Mouse (Mus musculus) hindbrain, embryonic 12.5 days (tissue): ENCODE data around the gene Acox1. TPM values are rescaled to one million over a fixed set of nuclear protein-coding genes. Genes with fewer than 3 reads are reported as not detected.

Experiments used
- ATAC-seq: fragments of 200-750 bp; cut with Nextera tagmentation; 2 replicates; pipeline ENCODE4 v1.8.0; 2017; ENCODE audit warnings: moderate TSS enrichment; ENCODE audit not compliant: low FRiP score
- H3K27ac ChIP-seq: fragments of 300-500 bp; sonication (generic); 2 replicates; pipeline ENCODE4 v1.5.1; 2016; ENCODE audit warnings: mild to moderate bottlenecking
- H3K27me3 ChIP-seq: fragments of 300-500 bp; sonication (generic); 2 replicates; pipeline ENCODE4 v1.6.1; 2016; ENCODE audit warnings: mild to moderate bottlenecking
- H3K36me3 ChIP-seq: fragments of 300-500 bp; sonication (generic); 2 replicates; pipeline ENCODE4 v1.6.1; 2016; ENCODE audit warnings: mild to moderate bottlenecking
- H3K4me1 ChIP-seq: fragments of 300-500 bp; sonication (generic); 2 replicates; pipeline ENCODE4 v1.6.1; 2016
- H3K4me2 ChIP-seq: fragments of 300-500 bp; sonication (generic); replicated peaks from 2 replicates; pipeline ENCODE4 v1.6.1; 2016; ENCODE audit warnings: mild to moderate bottlenecking
- H3K4me3 ChIP-seq: fragments of 300-500 bp; sonication (generic); 2 replicates; pipeline ENCODE4 v1.5.1; 2016; ENCODE audit warnings: mild to moderate bottlenecking
- H3K9ac ChIP-seq: fragments of 300-500 bp; sonication (generic); 2 replicates; pipeline ENCODE4 v1.6.1; 2016; ENCODE audit warnings: mild to moderate bottlenecking, moderate library complexity
- H3K9me3 ChIP-seq: fragments of 300-500 bp; sonication (generic); replicated peaks from 2 replicates; pipeline ENCODE4 v1.6.1; 2016; ENCODE audit warnings: mild to moderate bottlenecking
- WGBS: fragments of 180-500 bp; shearing (Covaris S2); methylation state at CpG from one replicate; pipeline ENCODE4 v1.1.7; 2016; 5-methylcytosine and 5-hydroxymethylcytosine counted together
- polyA plus RNA-seq: library from polyadenylated mRNA; unstranded; fragments of >200 nt; fragmentation: Nextera tagmentation; extraction: Ambion mirVana; gene quantifications from 2 replicates; pipeline ENCODE4 v1.2.1, GENCODE M21; 2016

The Acox1 gene
- polyA plus RNA-seq, 1 experiment from 2014 or later, result 43.8 TPM

DNA sequence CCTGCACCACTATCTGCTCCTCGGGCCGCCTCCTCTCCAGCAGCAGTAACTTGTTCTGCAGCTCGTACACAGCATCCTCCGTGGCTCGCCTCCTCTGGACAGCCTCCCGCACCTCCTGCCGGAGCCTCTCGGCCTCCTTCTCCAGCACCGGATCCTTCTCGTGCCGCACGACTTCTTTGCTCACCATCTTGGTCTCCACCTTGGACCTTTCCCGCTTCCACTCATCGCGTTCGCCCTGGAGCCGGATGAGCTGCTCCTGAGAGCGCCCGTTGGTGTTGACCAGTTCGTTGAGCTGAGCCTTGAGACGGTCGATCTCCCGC is 23.9 kb upstream of the Acox1 start:
- 0 out of 2 replicates have a peak, but pooled peaks cover 3% of the 10 kb centered on the region for H3K9me3 ChIP-seq
- peak overlapping the region; percentile 49 for H3K4me2 ChIP-seq
- H3K9ac ChIP-seq, result 0 out of 2 replicates have a peak overlapping the region, but pooled peaks have one; percentile 46
- peak overlapping the region; percentile 25 for H3K4me3 ChIP-seq
- no peaks in the 10 kb centered on the region for H3K36me3 ChIP-seq
- ATAC-seq, result no peak
- peaks cover 19% of the 10 kb centered on the region for H3K4me1 ChIP-seq
- no peak overlapping the region for H3K27ac ChIP-seq
- H3K27me3 ChIP-seq, result peaks cover 61% of the 10 kb centered on the region
- WGBS, result 17% methylated on average over 23 of the region's 23 CpGs

DNA sequence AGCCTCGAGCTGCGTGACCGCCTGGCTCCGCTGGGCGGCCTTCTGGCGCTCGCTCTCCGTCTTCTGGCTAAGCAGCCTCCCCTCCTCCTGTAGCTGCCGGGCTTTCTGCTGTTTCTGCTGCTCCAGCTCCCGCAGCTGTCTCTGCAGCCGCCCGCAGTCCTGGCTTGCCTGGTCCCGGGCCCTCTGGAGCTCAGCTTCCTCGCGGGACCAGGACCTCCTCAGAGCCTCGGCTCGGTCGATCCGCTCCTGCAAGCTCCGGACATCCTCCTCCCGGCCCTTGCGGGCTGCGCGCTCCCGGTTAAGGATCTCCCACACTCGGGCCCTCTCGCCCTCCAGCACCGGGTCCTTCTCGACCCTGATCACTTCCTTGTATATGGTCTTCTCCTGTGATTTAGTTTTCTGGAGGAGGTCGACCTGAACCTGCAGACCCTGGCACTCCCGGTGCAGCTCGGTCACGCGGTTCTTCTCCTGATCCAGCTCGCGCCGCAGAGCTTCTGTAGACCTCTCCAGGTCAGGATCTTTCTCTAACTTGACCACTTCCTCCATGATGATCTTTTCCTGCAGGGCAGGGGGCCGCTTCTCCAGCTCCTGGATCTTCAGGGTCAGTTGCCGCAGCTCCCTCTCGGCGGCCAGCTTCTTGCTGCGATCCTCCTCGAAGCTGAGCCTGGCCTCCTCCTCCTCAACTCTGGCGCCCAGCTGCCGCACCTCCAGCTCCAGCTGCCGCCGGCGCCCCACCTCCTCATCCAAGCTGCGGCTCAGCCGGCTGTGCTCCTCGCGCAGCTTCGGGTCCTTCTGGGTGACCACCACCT is 23.3 kb upstream of the Acox1 start:
- H3K27me3 ChIP-seq, result peaks cover 58% of the 10 kb centered on the region
- WGBS, result 14% methylated on average over 53 of the region's 53 CpGs

DNA sequence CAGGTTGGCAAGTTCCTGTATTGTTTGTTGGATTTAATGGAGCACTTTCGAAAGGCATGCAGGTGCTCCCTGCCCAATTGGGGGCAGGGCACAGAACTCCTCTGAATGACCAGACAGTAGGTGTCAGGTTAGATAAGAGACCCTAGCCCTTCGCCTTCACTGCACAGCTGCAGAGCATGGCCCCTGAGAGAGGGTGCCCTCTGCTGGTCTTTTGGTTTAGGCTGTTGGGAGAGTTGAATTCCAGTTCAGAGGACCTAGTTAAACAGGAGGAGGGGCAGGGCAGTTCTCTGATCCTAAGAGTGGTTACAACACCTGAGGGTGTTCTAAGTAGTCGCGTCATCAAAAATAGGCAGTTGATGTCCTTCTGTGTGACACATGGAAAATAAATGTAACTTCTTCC is 21.0 kb upstream of the Acox1 start:
- H3K9ac ChIP-seq, result no peak overlapping the region

More for the DNA sequence above, 23.3 kb upstream of the Acox1 start:
- H3K9ac ChIP-seq, result 0 out of 2 replicates have a peak overlapping the region, but pooled peaks have one; percentile 46
- H3K36me3 ChIP-seq, result no peaks in the 10 kb centered on the region
- 0 out of 2 replicates have a peak, but pooled peaks cover 3% of the 10 kb centered on the region for H3K9me3 ChIP-seq
- peak overlapping the region; percentile 25 for H3K4me3 ChIP-seq
- H3K4me1 ChIP-seq, result peaks cover 19% of the 10 kb centered on the region
- no peak overlapping the region for H3K27ac ChIP-seq
- no peak for ATAC-seq
- peak overlapping the region; percentile 49 for H3K4me2 ChIP-seq

DNA sequence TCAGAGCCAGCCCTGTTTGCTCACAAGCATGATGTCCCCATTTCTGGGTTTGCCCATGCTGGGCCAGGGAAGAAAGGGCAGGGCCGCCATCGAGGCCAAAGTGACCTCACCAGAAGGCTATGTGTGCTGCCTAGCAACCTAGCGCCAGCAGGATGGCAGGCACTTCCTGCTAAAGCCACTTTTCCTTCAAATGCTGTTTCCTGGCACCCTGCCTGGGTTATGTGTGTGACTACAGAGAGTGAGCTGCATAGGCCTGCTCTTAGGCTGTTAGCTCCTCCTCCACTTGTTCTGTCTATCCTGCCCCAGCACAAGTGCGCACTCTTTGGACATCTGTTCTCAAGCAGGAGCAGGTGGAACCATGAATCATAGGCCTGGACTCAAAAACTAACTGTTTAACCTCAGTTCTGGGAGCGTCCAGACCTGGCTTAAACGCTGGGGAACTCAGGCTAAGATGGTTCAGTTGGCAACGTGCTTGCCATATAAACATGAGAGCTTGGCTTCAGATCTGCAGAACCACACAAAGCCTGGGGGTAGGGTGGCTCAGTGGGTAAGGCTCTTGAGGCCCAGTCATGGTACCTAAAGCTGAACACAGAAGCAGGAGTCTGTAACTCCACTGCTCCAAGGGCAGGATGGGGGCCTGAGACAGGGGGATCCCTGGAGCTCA is 20.0 kb upstream of the Acox1 start:
- H3K9ac ChIP-seq, result no peak overlapping the region
- H3K9me3 ChIP-seq, result 0 out of 2 replicates have a peak, but pooled peaks cover 3% of the 10 kb centered on the region
- WGBS, result 59% methylated on average over 7 of the region's 7 CpGs
- H3K27me3 ChIP-seq, result peaks cover 36% of the 10 kb centered on the region
- H3K4me3 ChIP-seq, result no peak overlapping the region
- no peak overlapping the region for H3K4me2 ChIP-seq
- H3K27ac ChIP-seq, result peak overlapping the region; percentile 52
- ATAC-seq, result peak; percentile 30; the same call in 1 of the 2 replicates
- peaks cover 7% of the 10 kb centered on the region; the same call in 1 of the 2 replicates for H3K36me3 ChIP-seq
- peaks cover 19% of the 10 kb centered on the region for H3K4me1 ChIP-seq

More for the DNA sequence above, 21.0 kb upstream of the Acox1 start:
- Histone ChIP-seq H3K27ac (no peak overlapping the region), H3K36me3 (peaks cover 4% of the 10 kb centered on the region; the same call in 1 of the 2 replicates), H3K4me3 (no peak overlapping the region), H3K4me2 (no peak overlapping the region), H3K27me3 (peaks cover 47% of the 10 kb centered on the region), H3K4me1 (peaks cover 19% of the 10 kb centered on the region), H3K9me3 (0 out of 2 replicates have a peak, but pooled peaks cover 3% of the 10 kb centered on the region)
- ATAC-seq, result no peak
- WGBS, result 18% methylated on average over 4 of the region's 4 CpGs

DNA sequence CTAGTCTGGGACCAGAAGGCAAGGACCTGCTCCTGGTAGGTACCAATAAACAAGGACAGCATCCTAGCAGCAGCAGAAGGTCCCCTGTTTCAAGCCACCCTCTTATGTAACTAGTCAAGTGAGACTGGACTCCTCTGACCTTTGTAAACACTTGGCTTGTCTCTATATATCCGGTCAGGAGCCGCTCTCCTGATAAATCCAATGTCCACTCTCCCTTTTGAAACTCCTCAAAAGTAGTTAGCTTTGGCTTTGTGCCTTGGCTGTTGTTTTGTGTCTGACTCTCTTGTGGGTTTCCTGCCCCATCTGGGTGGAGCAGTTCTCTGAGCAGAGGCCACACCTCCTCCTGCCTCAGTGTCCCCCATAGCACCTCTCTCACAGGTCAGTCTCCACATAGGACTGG is 19.4 kb upstream of the Acox1 start:
- ATAC-seq, result no peak
- 80% methylated on average over 2 of the region's 2 CpGs for WGBS
- no peak overlapping the region for H3K4me2 ChIP-seq
- peaks cover 7% of the 10 kb centered on the region; the same call in 1 of the 2 replicates for H3K36me3 ChIP-seq
- peaks cover 19% of the 10 kb centered on the region for H3K4me1 ChIP-seq
- H3K9me3 ChIP-seq, result 0 out of 2 replicates have a peak, but pooled peaks cover 3% of the 10 kb centered on the region
- peaks cover 30% of the 10 kb centered on the region for H3K27me3 ChIP-seq
- H3K9ac ChIP-seq, result no peak overlapping the region
- peak overlapping the region; percentile 52; the same call in 1 of the 2 replicates for H3K27ac ChIP-seq
- H3K4me3 ChIP-seq, result no peak overlapping the region

DNA sequence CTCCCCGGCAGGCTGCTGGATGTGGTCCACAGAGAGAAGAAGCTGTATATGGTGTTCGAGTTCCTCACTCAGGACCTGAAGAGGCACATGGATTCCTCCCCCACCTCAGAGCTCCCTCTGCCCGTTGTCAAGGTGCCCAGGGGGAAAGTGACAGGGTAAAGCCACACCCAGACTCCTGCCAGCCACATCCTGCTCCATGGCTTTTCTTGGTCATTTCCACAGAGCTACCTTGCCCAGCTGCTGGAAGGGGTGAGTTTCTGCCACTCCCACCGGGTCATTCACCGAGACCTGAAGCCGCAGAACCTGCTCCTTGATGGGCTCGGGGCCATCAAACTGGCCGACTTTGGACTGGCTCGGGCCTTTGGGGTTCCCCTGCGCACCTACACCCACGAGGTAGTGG is 17.7 kb upstream of the Acox1 start:
- 86% methylated on average over 11 of the region's 11 CpGs for WGBS
- H3K9ac ChIP-seq, result no peak overlapping the region
- H3K4me3 ChIP-seq, result no peak overlapping the region
- no peak for ATAC-seq
- H3K9me3 ChIP-seq, result 0 out of 2 replicates have a peak, but pooled peaks cover 2% of the 10 kb centered on the region
- H3K4me1 ChIP-seq, result peaks cover 11% of the 10 kb centered on the region
- peaks cover 13% of the 10 kb centered on the region for H3K27me3 ChIP-seq
- H3K36me3 ChIP-seq, result peaks cover 11% of the 10 kb centered on the region; the same call in 1 of the 2 replicates
- H3K4me2 ChIP-seq, result no peak overlapping the region
- no peak overlapping the region for H3K27ac ChIP-seq

DNA sequence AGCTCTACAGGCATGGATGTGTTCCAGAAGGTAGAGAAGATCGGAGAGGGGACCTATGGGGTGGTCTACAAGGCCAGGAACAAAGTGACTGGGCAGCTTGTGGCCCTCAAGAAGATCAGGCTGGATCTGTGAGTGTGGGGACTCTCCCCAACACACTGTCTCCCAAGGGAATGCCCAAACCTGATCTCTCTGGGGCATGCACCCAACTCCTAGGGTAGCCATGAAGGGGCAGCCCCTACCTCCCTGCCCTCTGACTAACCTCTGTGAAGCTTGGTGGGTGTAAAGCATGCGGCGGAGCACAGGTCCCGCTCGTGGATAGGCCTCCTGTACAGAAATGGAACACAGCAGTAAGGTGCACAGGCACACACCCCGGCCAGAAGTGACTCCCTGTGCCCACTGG is 17.1 kb upstream of the Acox1 start:
- Histone ChIP-seq H3K4me1 (peaks cover 11% of the 10 kb centered on the region), H3K9ac (no peak overlapping the region), H3K4me3 (no peak overlapping the region), H3K36me3 (peaks cover 12% of the 10 kb centered on the region; the same call in 1 of the 2 replicates), H3K27ac (no peak overlapping the region), H3K9me3 (no peaks in the 10 kb centered on the region), H3K27me3 (peaks cover 8% of the 10 kb centered on the region), H3K4me2 (no peak overlapping the region)
- ATAC-seq, result no peak
- 91% methylated on average over 6 of the region's 6 CpGs for WGBS

DNA sequence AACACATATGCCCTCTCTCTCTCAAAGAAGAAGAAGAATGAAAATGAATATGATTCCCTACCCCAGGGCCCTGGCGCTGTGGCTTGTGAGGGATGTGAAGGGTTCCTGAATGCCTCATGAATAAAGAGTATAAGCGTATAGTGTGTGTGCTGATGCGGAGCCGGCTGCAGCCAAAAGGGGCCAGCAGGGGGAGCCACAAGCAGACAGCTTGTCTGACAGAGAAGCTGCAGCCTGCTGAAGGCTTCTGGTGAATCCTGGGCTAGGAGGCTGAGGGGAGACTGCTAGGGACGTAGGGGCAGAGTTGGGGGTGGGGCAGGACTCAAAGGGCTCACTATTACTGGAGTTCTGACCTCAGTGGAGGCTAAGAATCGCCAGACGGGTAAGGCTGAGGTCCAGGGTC is 16.3 kb upstream of the Acox1 start:
- H3K27me3 ChIP-seq, result no peaks in the 10 kb centered on the region
- H3K9me3 ChIP-seq, result no peaks in the 10 kb centered on the region
- H3K4me2 ChIP-seq, result no peak overlapping the region
- peaks cover 12% of the 10 kb centered on the region; the same call in 1 of the 2 replicates for H3K36me3 ChIP-seq
- no peak overlapping the region for H3K9ac ChIP-seq
- WGBS, result 81% methylated on average over 7 of the region's 7 CpGs
- H3K4me3 ChIP-seq, result no peak overlapping the region
- H3K27ac ChIP-seq, result no peak overlapping the region
- ATAC-seq, result no peak
- H3K4me1 ChIP-seq, result peaks cover 11% of the 10 kb centered on the region

DNA sequence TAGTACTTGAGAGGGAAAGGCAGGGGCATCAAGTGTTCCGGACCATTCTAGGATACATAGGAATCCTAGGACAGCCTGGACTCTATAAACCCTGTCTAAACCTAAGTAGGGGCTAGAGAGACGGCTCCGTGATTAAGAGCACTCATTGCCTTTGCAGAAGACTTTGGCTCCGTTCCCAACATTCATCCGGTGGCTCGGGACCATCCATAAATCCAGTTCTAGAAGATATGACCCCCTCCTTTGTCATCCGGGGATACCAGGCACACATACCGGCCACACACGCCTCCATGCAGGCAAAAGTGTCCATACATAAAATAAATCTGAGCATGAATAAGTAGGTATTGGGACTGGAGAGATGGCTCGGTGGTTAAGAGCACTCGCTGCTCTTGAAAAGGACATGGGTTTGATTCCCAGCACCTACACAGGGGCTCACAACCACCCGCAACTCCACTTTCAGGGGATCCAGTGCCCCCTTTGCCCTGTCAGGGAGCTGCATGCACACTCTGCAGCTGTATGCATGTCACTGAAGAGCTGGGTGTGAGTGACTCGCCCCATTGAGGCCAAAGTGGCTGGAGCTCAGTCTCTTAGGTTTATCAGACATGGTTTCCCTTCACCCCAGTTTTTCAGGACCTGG is 15.1 kb upstream of the Acox1 start:
- no peak for ATAC-seq
- WGBS, result 96% methylated on average over 13 of the region's 13 CpGs
- no peaks in the 10 kb centered on the region for H3K9me3 ChIP-seq
- no peak overlapping the region for H3K27ac ChIP-seq
- no peak overlapping the region for H3K4me2 ChIP-seq
- no peaks in the 10 kb centered on the region for H3K27me3 ChIP-seq
- H3K4me1 ChIP-seq, result peaks cover 3% of the 10 kb centered on the region
- no peak overlapping the region for H3K4me3 ChIP-seq
- no peak overlapping the region for H3K9ac ChIP-seq
- peaks cover 12% of the 10 kb centered on the region; the same call in 1 of the 2 replicates for H3K36me3 ChIP-seq

DNA sequence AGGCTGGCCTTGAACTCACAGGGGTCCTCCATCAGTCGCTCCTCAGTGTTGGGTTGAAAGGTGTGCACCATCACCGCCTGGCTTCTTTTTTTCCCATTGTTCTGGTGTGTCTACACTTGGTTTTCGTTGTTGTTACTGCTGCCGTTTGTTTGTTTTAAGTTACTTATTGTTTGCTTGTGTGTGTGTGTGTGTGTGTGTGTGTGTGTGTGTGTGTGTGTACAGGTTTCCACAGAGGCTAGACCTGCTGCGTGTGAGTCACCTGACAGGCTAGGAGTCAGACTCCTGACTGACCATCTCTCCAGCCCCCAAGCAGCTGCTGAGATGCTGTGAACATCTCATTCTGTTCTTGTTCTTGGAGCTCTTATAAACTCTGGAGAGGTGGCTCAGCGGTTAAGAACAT is 14.0 kb upstream of the Acox1 start:
- H3K4me3 ChIP-seq, result no peak overlapping the region
- no peaks in the 10 kb centered on the region for H3K4me1 ChIP-seq
- peaks cover 12% of the 10 kb centered on the region; the same call in 1 of the 2 replicates for H3K36me3 ChIP-seq
- 93% methylated on average over 6 of the region's 6 CpGs for WGBS
- no peaks in the 10 kb centered on the region for H3K9me3 ChIP-seq
- no peaks in the 10 kb centered on the region for H3K27me3 ChIP-seq
- no peak overlapping the region for H3K27ac ChIP-seq
- no peak overlapping the region for H3K4me2 ChIP-seq
- no peak overlapping the region for H3K9ac ChIP-seq
- ATAC-seq, result no peak

DNA sequence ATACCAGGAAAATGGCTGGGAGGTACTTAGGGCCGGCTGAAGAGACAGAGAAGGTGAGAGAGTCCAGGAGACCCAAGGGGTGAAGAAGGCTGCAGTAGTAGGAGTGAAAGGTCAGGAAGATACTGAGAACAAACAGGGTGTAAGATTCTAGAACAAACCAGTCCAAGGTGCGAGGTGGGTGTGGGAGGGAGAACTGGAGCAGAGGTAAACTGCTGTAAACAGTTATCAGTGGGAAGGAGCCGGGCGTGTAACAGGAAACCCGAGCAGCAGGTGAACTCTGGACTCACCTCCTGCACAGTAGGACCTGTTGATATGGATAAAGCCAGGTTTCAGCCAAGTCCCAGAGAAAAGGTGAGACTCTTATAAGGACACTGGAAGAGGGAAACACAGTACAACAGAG is 11.9 kb upstream of the Acox1 start:
- ATAC-seq, result no peak
- no peaks in the 10 kb centered on the region for H3K27me3 ChIP-seq
- no peaks in the 10 kb centered on the region for H3K9me3 ChIP-seq
- H3K36me3 ChIP-seq, result peaks cover 30% of the 10 kb centered on the region
- H3K4me2 ChIP-seq, result no peak overlapping the region
- 76% methylated on average over 5 of the region's 5 CpGs for WGBS
- no peak overlapping the region for H3K4me3 ChIP-seq
- H3K4me1 ChIP-seq, result no peaks in the 10 kb centered on the region
- no peak overlapping the region for H3K9ac ChIP-seq
- no peak overlapping the region for H3K27ac ChIP-seq

DNA sequence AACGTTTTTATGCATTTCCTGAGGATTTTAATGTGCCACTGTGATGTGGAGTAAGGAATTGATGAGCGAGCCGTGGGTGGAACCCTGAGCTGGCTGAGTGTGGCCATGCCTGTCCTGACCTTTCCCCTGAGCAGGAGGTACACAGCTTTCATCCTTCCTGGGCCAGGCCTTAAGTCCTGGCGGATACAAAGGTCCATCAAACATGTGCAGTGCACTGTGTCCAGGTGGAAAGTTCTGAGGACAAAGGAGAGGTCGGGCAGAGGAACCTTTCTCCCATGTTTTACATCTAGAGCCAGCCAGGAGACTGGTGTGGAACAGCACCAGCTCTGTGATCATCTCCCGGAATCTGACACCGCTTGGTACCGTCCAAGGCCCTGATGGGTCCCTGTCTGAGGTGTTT is 10.4 kb upstream of the Acox1 start:
- Histone ChIP-seq H3K4me3 (no peak overlapping the region), H3K4me2 (no peak overlapping the region), H3K9ac (no peak overlapping the region), H3K9me3 (no peaks in the 10 kb centered on the region), H3K27me3 (no peaks in the 10 kb centered on the region), H3K36me3 (peaks cover 27% of the 10 kb centered on the region), H3K27ac (no peak overlapping the region), H3K4me1 (no peaks in the 10 kb centered on the region)
- 86% methylated on average over 8 of the region's 8 CpGs for WGBS
- ATAC-seq, result no peak
